Mouse (Mus musculus) MN1 (cell line): ENCODE results near the gene Apob.

Experiments
- DNase-seq: peaks from one replicate; pipeline ENCODE4 v3.0.0-alpha.2; 2016; ENCODE audit warnings: low spot score

The Apob gene

GRCm38 (mm10) chr12:8038081-8038730, 60.8 kb downstream of the Apob start:
- no peak for DNase-seq

- no peak for DNase-seq
Measured at GRCm38 (mm10) chr12:8042626-8043394, 65.4 kb downstream of the Apob start.

- no peak for DNase-seq
Measured at GRCm38 (mm10) chr12:8047046-8047445, 69.6 kb downstream of the Apob start.

DNA sequence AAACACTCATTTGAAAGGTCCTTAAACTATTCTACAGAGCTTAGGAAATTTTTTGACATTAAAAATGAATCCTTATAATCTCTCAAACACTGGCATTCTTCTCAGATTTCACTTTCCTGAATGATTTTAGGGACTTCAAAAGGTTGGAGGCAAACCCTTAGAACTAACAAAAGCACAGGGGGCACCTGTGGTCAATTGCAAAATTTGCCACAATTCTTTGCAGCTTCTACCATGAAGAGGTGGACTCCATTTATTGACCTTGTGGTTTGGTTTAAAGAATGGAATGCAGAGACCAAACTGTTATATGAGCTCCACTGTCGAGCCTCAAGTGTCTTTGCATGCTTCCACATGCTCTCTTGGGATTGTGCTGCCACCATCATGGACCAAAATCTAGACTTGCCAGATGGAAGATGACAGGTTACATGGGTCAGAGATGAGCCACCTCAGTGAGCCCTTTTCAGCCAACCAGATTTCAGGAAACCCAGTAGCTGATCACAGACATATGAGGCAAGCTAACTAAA, 70.4 kb downstream of the Apob start:
- DNase-seq: no peak

- no peak for DNase-seq
Measured at GRCm38 (mm10) chr12:8056001-8056640, 78.7 kb downstream of the Apob start.

GRCm38 (mm10) chr12:8059576-8059975, 82.1 kb downstream of the Apob start:
- peak; percentile 69 for DNase-seq

DNA sequence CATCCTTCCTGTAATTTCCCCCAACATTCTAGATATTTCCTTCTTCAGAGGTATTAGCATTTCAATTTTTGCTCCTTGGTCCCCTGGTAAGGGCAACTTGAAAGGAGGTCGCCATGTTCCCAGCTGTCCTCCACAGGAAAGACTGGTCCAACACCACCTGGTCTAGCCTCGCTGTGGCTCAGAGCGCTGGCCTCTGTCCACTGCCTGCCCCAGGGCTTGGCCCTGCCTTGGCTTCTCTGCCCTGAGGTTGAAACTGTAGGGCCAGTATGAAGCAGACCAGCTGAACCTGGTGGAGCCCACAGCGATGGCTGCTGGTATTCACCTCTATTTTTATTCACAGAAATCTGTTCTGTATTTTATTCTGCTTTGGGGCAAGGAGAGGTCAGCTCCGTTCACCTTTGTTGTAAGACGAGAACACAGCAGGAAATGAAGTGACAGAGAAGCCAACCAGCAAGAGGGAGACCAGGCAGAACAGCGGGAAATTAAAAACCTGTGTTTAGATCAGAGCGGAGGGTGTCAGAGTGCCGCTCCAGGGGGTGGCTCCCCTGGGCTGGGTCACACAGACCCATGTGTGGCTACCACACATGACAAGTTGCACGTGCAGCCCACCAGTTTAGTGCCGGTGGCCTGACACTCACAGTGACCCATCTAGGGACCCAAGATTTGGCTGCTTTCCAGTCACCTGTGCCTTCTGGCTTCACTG, 86.1 kb downstream of the Apob start:
- no peak for DNase-seq
